Mouse (Mus musculus) neural tube, postnatal 0 days (tissue): ENCODE data around the gene Iqcm. TPM values are rescaled to one million over a fixed set of nuclear protein-coding genes. Genes with fewer than 3 reads are reported as not detected.

ENCODE experiments used
- polyA plus RNA-seq: library from polyadenylated mRNA; unstranded; fragments of >200 nt; fragmentation: Nextera tagmentation; extraction: Ambion mirVana; gene quantifications from 2 replicates; pipeline ENCODE4 v1.2.1, GENCODE M21; 2015

Iqcm gene
- polyA plus RNA-seq: 0.15 TPM in 1 of 2 replicates, not detected in the other

DNA sequence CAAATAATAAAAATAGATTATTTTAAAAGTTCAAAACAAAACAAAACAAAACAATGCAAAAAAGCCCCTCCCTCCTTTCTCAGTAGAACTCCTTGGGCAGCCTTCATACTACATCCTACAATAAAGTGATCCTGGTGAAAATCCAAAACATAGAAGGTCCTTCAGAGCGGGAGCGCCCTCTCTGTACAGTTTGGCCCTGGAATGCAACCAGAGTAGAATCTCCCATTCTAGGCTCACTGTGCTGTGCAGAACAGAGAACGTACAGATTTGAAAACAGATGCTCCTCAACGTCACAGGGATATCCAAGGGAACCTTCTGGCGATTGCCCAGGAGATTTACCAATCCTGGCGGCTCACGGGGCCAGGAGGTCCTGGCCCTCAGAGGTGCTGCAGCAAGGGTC, at the start of gene Iqcm:
Iqcm (plus strand) TSS at position 301 of the 400 bp plus-strand sequence.

GRCm38 (mm10) chr8:75406489-75406888, 42.0 kb upstream of the Iqcm start, which contains the start of gene Gm10358:
Gene Gm10358, minus strand, starts transcription at chr8:75406589.

Other genes starting within 250 kb of the Iqcm start
- 4.4 and 4.7 TPM in 2 replicates for gene Rasd2, start 234.8 kb upstream of the Iqcm start, polyA plus RNA-seq
- gene Gm10358, start 42.1 kb upstream of the Iqcm start, polyA plus RNA-seq: 0.17 TPM in 1 of 2 replicates, not detected in the other